Mouse (Mus musculus) lung, adult 2 months (tissue): ENCODE data around the gene Cbs. TPM values are rescaled to one million over a fixed set of nuclear protein-coding genes. Genes with fewer than 3 reads are reported as not detected.

Source experiments
- DNase-seq: peaks from one replicate; pipeline ENCODE4 v3.0.0; 2022
- H3K4me1 ChIP-seq: fragments of 200-500 bp; 2 replicates; pipeline ENCODE4 v1.6.1; 2011; ENCODE audit warnings: low read length; ENCODE audit not compliant: control insufficient read depth, insufficient read depth
- H3K4me3 ChIP-seq: fragments of 200-500 bp; replicated peaks from 2 replicates; pipeline ENCODE3; 2011; ENCODE audit warnings: low read depth, mild to moderate bottlenecking, control low read depth, low read length; ENCODE audit errors: extremely low read depth
- CTCF ChIP-seq: fragments of 200-500 bp; IDR thresholded peaks from 2 replicates; pipeline ENCODE4 v1.5.1; 2011; ENCODE audit warnings: mild to moderate bottlenecking, low read length, control low read depth; ENCODE audit not compliant: insufficient read depth
- POLR2A ChIP-seq: fragments of 200-500 bp; IDR thresholded peaks from 2 replicates; pipeline ENCODE4 v1.6.1; 2011; ENCODE audit warnings: low read depth, mild to moderate bottlenecking, control low read depth, low read length, borderline replicate concordance; ENCODE audit errors: extremely low read depth
- WGBS: fragments of 180-500 bp; shearing (Covaris S2); methylation state at CpG from one replicate; pipeline ENCODE4 v1.1.7; 2018; 5-methylcytosine and 5-hydroxymethylcytosine counted together
- polyA plus RNA-seq: library from polyadenylated mRNA; depleted of rRNA; stranded (reverse); fragments of >200 nt; gene quantifications from 2 replicates; pipeline ENCODE4 v1.2.3, GENCODE M21; 2012

Cbs gene
- polyA plus RNA-seq, 1 experiment, result 6.3 TPM

DNA sequence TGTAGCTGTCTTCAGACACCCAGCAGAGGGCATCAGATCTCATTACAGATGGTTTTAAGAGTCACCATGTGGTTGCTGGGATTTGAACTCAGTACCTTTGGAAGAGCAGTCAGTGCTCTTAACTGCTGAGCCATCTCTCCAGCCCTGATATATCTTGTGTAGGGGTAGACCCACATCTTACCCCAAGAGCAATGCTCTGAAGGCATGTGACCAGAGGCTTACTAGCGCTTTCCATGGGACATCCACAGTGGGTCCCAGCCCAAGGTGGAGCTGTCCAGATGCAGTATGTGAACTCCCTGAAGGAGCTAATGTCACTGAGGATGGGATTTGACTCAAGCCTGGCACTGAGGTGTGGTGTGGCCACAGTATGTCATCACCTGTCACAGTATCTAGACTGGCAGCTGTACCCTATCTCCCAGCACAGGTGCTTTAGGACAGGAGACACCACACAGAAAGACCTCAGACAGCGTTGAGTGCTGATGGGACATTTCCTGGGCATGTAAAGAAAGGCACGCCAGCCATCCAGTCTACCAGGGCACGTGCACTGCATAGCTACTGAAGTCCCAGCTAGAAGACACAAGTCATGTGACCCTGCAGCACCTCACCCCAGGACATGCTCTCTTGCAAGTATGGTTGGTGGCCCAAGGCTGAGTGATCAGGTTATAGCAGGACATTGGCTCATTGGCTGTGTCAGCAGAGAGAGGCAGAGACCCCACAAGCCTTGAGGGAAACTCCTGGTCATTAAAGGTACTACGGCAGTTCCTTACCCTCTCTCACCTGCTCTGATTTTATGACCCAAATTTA lies 9.4 kb upstream of the Cbs start:
- TF ChIP-seq CTCF, result no peak
- no peak for TF ChIP-seq POLR2A
- DNase-seq, result no peak
- WGBS, result 94% methylated on average over 5 of the region's 5 CpGs
- no peaks in the 10 kb centered on the region for H3K4me1 ChIP-seq
- H3K4me3 ChIP-seq, result no peak overlapping the region

DNA sequence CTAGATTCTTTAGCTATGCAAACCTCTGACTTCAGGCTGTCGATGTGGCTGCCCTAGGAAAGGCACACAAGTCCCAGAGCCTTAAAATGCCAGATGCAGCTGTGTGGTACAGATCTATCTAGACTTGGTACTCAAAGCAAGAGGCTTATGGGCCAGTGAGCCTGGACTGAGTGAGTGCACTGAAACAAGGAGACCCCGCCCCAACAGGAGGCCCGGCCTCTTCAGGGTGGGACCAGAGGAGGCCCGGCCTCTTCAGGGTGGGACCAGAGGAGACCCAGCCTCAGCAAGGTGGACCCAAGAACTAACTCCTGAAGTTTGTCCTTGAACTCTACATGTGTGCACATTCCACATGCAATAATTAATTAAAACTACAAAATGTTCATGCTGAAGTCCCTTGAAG lies 5.9 kb upstream of the Cbs start:
- no peak for DNase-seq
- 69% methylated on average over 4 of the region's 4 CpGs for WGBS
- H3K4me3 ChIP-seq, result no peak overlapping the region
- no peak for TF ChIP-seq POLR2A
- TF ChIP-seq CTCF, result no peak
- no peaks in the 10 kb centered on the region for H3K4me1 ChIP-seq

DNA sequence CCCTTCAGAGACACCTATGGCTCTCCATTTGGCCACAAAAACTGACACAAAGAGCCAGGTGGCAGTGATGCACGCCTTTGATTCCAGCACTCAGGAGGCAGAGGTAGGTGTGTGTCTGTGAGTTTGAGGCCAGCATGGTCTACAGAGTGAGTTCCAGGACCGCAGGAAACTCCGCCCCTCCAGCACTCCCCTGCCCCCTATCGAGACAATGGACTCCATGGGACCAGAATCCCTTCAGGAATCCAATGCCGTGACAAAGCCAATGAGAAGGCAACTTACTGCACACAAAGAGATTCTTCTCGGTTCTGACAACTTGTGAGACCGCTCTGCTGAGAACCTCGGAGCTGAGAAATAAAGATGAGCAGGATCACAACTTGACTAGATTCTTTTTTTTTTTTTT lies 5.3 kb upstream of the Cbs start:
- WGBS, result 49% methylated on average over 8 of the region's 8 CpGs
- Histone ChIP-seq H3K4me1 (no peaks in the 10 kb centered on the region), H3K4me3 (no peak overlapping the region)
- DNase-seq, result no peak
- no peak for TF ChIP-seq CTCF
- TF ChIP-seq POLR2A, result no peak

DNA sequence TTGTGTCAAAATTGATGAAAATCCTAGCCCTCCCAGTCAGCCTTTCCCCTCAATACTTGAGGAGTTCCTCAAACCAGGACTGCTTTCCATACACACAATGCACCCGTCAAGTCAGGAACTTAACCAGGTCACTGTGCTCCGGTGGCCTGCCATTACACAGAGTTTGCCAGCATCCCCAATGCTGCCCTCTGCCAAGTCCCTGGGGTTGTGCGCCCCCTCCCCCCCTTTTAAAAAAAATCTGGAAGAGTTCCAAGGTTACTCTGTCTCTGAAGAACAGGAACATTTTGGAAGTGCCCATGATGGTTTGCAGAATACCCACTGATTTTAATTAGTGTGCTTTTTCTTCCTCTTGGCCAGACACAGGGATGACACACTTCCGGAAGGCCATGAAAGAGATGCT lies 2.6 kb upstream of the Cbs start:
- 52% methylated on average over 4 of the region's 4 CpGs for WGBS
- no peak for DNase-seq
- Histone ChIP-seq H3K4me3 (no peak overlapping the region), H3K4me1 (peaks cover 4% of the 10 kb centered on the region)
- no peak for TF ChIP-seq POLR2A
- no peak for TF ChIP-seq CTCF

DNA sequence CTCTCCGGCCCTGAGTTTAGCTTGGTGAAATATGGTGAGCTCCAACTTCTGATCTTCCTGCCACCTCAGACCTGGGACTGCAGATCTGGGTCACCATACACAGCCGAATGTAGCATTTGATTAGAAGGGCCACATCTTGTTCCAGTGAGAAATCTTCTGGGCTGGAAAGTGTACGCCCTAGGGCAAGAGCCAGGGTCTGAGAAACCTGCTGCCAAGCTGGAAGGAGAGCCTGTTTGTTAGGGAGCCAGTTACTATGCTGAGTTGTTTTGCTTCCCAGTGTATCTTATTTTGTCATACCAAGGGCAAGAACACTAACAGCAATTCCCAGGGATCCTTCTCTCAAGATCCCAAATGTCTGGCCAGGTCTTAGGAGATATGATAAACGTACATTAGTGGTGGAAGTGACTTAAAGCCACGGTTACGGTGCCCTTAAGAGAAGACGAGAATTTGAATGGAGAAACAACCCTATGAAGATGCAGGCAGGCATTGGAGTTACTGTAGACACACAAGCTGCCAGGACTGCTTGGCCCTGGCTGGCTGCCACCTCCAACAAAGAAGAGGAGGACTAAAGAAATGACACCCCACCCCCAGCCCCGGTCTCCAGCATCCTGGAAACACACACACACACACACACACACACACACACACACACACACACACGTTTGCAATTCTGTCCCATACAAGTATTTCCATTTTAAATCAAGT lies 980 bp upstream of the Cbs start:
- 40% methylated on average over 9 of the region's 9 CpGs for WGBS
- Histone ChIP-seq H3K4me1 (peaks cover 4% of the 10 kb centered on the region), H3K4me3 (no peak overlapping the region)
- TF ChIP-seq POLR2A, result no peak
- TF ChIP-seq CTCF, result no peak
- no peak for DNase-seq

DNA sequence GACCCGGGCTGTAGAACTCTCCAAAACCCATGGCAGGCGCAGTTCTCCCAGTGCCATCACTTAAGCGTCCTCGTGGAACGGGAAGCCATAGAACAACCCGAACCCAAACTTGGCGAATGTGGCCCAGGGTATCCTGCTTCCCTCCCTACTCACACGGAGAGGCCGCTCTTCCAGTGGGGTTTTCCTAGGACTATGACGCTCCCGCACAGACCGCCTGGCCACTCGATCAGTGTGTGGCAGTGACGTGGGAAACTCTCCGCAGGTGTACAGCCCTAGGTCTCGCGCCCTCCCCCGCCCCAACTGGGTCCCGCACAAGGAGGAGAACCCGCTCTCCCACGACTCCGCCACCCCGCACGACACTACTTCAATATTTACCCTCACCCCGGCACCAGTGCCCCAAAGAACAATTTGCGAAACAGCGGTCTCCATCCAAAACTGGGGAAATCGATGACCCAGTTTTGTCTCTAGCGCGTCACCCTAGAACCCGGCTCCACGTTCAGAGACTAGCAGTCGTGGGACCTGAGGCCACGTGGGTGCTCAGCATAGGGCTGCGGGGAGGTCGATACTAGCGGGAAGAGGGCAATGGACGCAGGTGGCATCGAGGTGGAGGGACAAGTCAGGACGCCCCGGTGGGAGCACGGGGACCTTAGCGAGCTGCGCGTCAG lies 629 bp downstream of the Cbs start:
- 6% methylated on average over 45 of the region's 45 CpGs for whole genome bisulfite sequencing

DNA sequence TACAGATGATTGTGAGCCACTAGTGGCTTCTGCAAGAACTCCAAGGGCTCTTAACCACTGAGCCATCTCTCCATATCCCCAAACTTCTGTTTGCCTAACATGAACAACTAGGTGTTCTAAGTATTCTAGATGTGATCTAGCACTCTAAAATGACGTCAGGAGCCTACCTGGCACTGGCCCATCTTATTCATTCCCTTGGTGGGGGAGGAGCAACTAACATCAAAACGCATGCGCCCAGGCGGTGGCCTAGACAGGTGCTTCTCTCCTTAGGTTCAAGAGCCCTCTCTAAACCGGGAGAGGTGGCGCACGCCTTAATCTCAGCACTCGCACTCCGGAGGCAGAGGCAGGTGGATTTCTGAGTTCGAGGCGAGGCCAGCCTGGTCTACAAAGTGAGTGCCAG lies 1.3 kb downstream of the Cbs start:
- WGBS, result 50% methylated on average over 11 of the region's 11 CpGs

More for the DNA sequence above, 629 bp downstream of the Cbs start:
- peaks cover 4% of the 10 kb centered on the region for H3K4me1 ChIP-seq
- H3K4me3 ChIP-seq, result peak overlapping the region; percentile 58
- TF ChIP-seq CTCF (no peak), POLR2A (no peak)
- DNase-seq, result peak; percentile 26

DNA sequence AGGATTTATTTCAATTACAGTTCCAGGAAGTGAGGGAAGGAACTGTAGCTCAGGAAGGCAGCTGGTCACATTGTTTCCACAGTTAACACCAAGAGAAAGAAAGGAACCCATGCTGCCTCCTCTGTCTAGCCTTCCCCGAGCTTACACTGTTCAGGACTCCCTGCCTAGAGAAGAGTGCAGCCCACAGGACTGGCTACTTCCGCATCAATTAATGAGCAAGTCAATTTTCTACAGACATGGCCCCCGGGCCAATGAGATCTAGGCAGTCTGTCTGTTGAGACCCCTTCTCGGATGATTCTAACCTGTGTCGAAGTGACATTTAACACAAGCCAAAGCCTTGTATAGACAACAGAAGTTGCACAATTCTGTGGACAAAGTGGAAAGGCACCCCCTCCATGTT lies 2.1 kb downstream of the Cbs start:
- TF ChIP-seq CTCF, result no peak
- no peak for TF ChIP-seq POLR2A
- no peak for DNase-seq
- 80% methylated on average over 5 of the region's 5 CpGs for whole genome bisulfite sequencing

More for the DNA sequence above, 1.3 kb downstream of the Cbs start:
- H3K4me3 ChIP-seq, result no peak overlapping the region
- H3K4me1 ChIP-seq, result peaks cover 4% of the 10 kb centered on the region
- no peak for DNase-seq
- no peak for TF ChIP-seq CTCF
- no peak for TF ChIP-seq POLR2A

DNA sequence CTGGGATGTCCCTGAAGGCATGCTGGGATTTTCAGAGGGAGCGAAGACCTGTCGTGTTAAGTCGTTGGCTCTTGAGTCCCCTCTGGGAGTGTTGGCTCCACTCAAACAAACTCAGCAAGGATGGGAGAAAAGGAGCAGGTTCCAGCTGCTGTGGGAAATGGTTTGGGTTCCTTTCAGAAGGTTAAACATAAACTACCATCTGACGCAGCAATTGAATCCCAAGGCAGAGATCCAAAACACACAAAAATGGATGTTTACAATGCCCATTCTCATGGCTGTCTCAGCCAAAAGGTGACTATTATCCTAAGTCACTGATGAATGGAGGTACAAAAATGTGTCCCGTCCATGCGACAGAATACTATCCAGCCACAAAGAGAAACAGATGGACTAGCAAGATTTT lies 4.0 kb downstream of the Cbs start:
- no peak overlapping the region for H3K4me3 ChIP-seq
- 57% methylated on average over 6 of the region's 6 CpGs for WGBS
- no peak for DNase-seq
- TF ChIP-seq POLR2A (no peak), CTCF (no peak)
- H3K4me1 ChIP-seq, result peaks cover 4% of the 10 kb centered on the region

More for the DNA sequence above, 2.1 kb downstream of the Cbs start:
- H3K4me1 ChIP-seq, result peaks cover 4% of the 10 kb centered on the region
- H3K4me3 ChIP-seq, result no peak overlapping the region
